Mouse (Mus musculus): ENCODE results near the gene Thsd7b. TPM values are rescaled to one million over a fixed set of nuclear protein-coding genes. Genes with fewer than 3 reads are reported as not detected.

Thsd7b gene
- polyA plus RNA-seq (2012; ENCODE audit: insufficient read depth, low replicate concordance), result 0.07 TPM in 1 of 2 replicates, not detected in the other

DNA sequence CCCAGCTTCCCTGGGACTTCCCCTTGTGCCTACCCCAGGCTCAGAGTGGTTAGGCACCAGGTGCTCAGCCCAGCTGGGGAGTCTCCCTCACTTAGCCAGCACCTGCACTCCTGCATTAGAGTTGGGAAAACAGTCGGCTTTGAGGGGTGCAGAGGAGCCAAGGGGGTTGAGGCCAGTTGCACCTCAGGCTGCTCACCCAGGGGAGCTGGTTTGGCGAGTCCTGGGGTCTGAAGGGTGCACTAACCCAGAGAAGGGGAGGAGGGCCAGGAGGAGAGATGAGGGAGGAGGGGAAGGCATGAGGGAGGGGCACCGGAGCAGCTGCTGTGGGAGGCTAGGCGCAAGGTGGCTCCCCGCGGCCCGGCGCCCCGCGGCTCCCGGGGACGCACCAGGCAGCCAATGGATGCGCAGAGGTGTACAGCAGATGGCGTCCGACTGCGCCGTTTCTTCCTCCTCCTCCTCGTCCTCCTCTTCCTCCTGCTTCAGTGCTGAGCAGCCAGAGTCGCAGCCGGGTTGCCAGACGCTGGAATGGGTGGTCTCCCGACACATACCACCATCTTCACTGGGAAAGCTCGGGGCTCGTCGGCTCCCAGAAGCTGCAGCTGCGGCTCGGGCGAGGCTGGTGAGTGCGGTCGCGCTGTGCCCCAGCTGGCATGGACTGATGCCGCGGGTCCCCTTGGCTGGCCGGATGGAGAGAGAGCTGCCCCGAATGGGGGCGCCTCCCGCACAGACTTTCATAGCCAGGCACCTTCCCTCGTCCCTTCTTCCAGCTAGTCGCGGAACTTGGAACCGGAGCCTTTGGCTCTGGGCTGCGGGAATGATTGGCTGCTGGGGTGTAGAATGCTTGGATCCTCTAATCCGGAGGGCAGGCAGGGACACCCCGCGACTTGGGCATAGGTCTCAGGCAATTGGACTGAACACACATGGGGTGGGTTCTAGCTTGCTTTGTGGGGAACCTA, at the start of gene Thsd7b:
Thsd7b (plus strand) TSS at position 321 of the 956 bp plus-strand sequence.
- H3K27me3 ChIP-seq (replicated peaks), result peaks cover 17% of the 10 kb centered on the region
- H3K36me3 ChIP-seq (replicated peaks; ENCODE audit: low read length), result no peaks in the 10 kb centered on the region
- H3K4me3 ChIP-seq (replicated peaks), result no peak within 1 kb of the TSS
- peaks cover 3% of the 10 kb centered on the region; the same call in 1 of the 2 replicates for H3K4me1 ChIP-seq
- peaks cover 3% of the 10 kb centered on the region; the same call in 1 of the 2 replicates for H3K9me3 ChIP-seq
- no peak for TF ChIP-seq FLI1 (IDR thresholded peaks at IDR 0.05; ENCODE audit: low read length)
- no peak for TF ChIP-seq GATA1 (IDR thresholded peaks at IDR 0.05; ENCODE audit: borderline replicate concordance, low read length)

DNA sequence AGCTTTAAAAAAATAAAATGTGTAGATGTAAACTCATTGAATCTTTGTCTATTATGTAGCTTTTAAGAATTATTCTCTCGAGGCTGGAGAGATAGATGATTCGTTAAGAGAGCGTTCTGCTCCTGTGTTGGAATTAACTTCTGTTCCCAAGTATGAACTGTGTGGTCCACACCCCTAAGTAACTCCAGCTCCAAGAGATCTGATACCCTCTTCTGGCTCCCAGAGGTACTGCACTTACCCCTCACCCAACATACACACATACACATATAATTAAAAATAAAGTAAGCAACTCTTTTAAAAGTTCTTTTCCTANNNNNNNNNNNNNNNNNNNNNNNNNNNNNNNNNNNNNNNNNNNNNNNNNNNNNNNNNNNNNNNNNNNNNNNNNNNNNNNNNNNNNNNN, 28.8 kb upstream of the Thsd7b start:
- no peak overlapping the region for H3K4me3 ChIP-seq (replicated peaks)
- TF ChIP-seq FLI1 (IDR thresholded peaks at IDR 0.05; ENCODE audit: low read length), result no peak
- no peak for TF ChIP-seq GATA1 (IDR thresholded peaks at IDR 0.05; ENCODE audit: borderline replicate concordance, low read length)
- H3K4me1 ChIP-seq, result no peaks in the 10 kb centered on the region
- no peaks in the 10 kb centered on the region for H3K36me3 ChIP-seq (replicated peaks; ENCODE audit: low read length)
- no peaks in the 10 kb centered on the region for H3K27me3 ChIP-seq (replicated peaks)
- H3K9me3 ChIP-seq, result no peaks in the 10 kb centered on the region

GRCm38 (mm10) chr1:129250704-129251443, 22.2 kb upstream of the Thsd7b start:
- no peak overlapping the region for H3K4me3 ChIP-seq (replicated peaks)
- H3K9me3 ChIP-seq, result no peaks in the 10 kb centered on the region
- TF ChIP-seq FLI1 (IDR thresholded peaks at IDR 0.05; ENCODE audit: low read length) (no peak), GATA1 (IDR thresholded peaks at IDR 0.05; ENCODE audit: borderline replicate concordance, low read length) (no peak)
- no peaks in the 10 kb centered on the region for H3K36me3 ChIP-seq (replicated peaks; ENCODE audit: low read length)
- no peaks in the 10 kb centered on the region for H3K27me3 ChIP-seq (replicated peaks)
- H3K4me1 ChIP-seq, result no peaks in the 10 kb centered on the region

DNA sequence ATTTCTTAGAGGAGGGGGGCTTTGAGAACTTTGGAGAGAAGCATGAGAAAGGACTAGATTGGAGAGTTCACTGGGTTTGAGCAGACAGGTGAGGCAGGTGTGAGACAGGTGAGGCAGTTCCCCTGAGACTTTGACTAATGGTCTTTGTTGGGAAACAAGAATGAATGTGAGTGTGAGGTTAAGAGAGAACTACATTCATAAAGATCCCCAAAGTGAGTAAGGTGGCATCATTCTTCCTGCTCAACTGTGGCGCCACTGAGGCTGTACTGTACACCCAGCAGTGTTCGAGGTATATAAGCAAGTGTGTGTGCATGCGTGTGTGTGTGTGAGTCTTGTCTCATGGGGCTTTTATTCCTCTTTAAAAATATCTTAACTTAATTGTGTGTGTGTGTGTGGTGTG, 6.4 kb upstream of the Thsd7b start:
- H3K27me3 ChIP-seq (replicated peaks), result no peaks in the 10 kb centered on the region
- TF ChIP-seq GATA1 (IDR thresholded peaks at IDR 0.05; ENCODE audit: borderline replicate concordance, low read length), result no peak
- no peak for TF ChIP-seq FLI1 (IDR thresholded peaks at IDR 0.05; ENCODE audit: low read length)
- no peak overlapping the region for H3K4me3 ChIP-seq (replicated peaks)
- no peaks in the 10 kb centered on the region for H3K9me3 ChIP-seq
- H3K4me1 ChIP-seq, result no peaks in the 10 kb centered on the region
- no peaks in the 10 kb centered on the region for H3K36me3 ChIP-seq (replicated peaks; ENCODE audit: low read length)

DNA sequence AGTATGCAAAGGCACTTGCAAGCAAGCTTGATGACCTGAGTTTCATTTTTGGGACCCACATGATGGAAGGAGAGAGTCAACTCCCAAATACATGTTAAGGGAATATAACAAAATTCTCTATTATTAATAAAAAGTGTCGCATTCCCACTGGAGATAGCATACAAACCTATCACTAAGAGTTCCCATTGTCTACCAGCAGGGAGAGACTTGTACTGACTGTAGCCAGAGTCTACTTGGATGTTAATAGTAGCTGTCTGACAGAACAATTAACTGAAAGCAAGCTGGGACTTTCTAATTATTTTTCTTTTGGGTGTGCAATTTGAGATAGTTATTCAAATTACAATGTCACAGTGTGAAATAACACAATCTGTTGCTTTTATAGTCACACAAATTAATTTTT, 31.1 kb downstream of the Thsd7b start:
- no peaks in the 10 kb centered on the region for H3K27me3 ChIP-seq (replicated peaks)
- H3K4me3 ChIP-seq (replicated peaks), result no peak overlapping the region
- no peaks in the 10 kb centered on the region for H3K9me3 ChIP-seq
- H3K36me3 ChIP-seq (replicated peaks; ENCODE audit: low read length), result no peaks in the 10 kb centered on the region
- H3K4me1 ChIP-seq, result no peaks in the 10 kb centered on the region
- TF ChIP-seq GATA1 (IDR thresholded peaks at IDR 0.05; ENCODE audit: borderline replicate concordance, low read length) (no peak), FLI1 (IDR thresholded peaks at IDR 0.05; ENCODE audit: low read length) (no peak)

- no peaks in the 10 kb centered on the region for H3K36me3 ChIP-seq (replicated peaks; ENCODE audit: low read length)
- TF ChIP-seq GATA1 (IDR thresholded peaks at IDR 0.05; ENCODE audit: borderline replicate concordance, low read length) (no peak), FLI1 (IDR thresholded peaks at IDR 0.05; ENCODE audit: low read length) (no peak)
- no peaks in the 10 kb centered on the region for H3K27me3 ChIP-seq (replicated peaks)
- no peaks in the 10 kb centered on the region for H3K4me1 ChIP-seq
- H3K4me3 ChIP-seq (replicated peaks), result no peak overlapping the region
- no peaks in the 10 kb centered on the region for H3K9me3 ChIP-seq
Measured at GRCm38 (mm10) chr1:129324388-129324787, 51.3 kb downstream of the Thsd7b start.

DNA sequence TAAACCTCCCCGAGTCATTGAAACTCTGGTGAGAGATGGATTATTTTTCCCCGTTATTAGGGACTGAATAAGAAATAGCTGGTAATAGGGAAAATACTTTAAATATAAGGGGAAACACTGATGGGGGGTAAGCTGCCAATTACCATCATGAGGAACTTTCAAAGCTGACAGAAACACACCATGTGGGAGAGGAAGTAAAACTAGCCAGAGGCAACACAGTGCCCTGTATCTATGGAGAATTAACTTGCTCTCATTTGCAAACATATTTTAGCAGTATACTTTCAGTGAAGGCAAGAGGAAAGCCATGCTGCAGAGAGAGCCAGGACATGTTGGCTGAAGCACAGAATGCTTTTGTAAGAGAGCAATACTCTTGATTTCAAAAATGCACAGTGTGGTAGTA, 51.7 kb downstream of the Thsd7b start:
- H3K27me3 ChIP-seq (replicated peaks), result no peaks in the 10 kb centered on the region
- TF ChIP-seq GATA1 (IDR thresholded peaks at IDR 0.05; ENCODE audit: borderline replicate concordance, low read length), result no peak
- no peak for TF ChIP-seq FLI1 (IDR thresholded peaks at IDR 0.05; ENCODE audit: low read length)
- H3K36me3 ChIP-seq (replicated peaks; ENCODE audit: low read length), result no peaks in the 10 kb centered on the region
- H3K4me3 ChIP-seq (replicated peaks), result no peak overlapping the region
- no peaks in the 10 kb centered on the region for H3K4me1 ChIP-seq
- no peaks in the 10 kb centered on the region for H3K9me3 ChIP-seq

GRCm38 (mm10) chr1:129356631-129357030, 83.5 kb downstream of the Thsd7b start:
- H3K36me3 ChIP-seq (replicated peaks; ENCODE audit: low read length), result no peaks in the 10 kb centered on the region
- no peaks in the 10 kb centered on the region for H3K4me1 ChIP-seq
- no peak overlapping the region for H3K4me3 ChIP-seq (replicated peaks)
- H3K27me3 ChIP-seq (replicated peaks), result no peaks in the 10 kb centered on the region
- 0 out of 2 replicates have a peak, but pooled peaks cover 2% of the 10 kb centered on the region for H3K9me3 ChIP-seq
- TF ChIP-seq GATA1 (IDR thresholded peaks at IDR 0.05; ENCODE audit: borderline replicate concordance, low read length) (no peak), FLI1 (IDR thresholded peaks at IDR 0.05; ENCODE audit: low read length) (no peak)

DNA sequence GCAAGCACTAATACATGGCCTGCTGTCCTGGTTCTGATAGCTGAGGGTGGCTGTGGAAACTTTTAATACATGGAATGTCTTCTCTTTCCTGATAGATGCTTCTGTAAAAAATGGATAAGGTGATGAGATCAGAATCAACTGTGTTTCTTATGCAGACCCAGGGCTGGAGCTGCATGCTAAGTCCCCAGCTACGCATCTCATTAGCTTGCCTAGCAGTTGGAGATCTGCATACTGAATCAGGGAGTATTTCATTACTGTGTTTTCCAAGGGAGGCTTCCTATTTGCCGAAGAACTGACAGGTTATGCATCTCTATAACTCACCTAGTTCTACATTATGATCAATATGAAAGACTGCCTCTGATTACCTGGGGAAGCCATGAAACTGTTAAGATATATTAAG, 84.3 kb downstream of the Thsd7b start:
- no peaks in the 10 kb centered on the region for H3K27me3 ChIP-seq (replicated peaks)
- no peaks in the 10 kb centered on the region for H3K4me1 ChIP-seq
- no peak overlapping the region for H3K4me3 ChIP-seq (replicated peaks)
- 0 out of 2 replicates have a peak, but pooled peaks cover 2% of the 10 kb centered on the region for H3K9me3 ChIP-seq
- no peaks in the 10 kb centered on the region for H3K36me3 ChIP-seq (replicated peaks; ENCODE audit: low read length)
- TF ChIP-seq GATA1 (IDR thresholded peaks at IDR 0.05; ENCODE audit: borderline replicate concordance, low read length), result no peak

DNA sequence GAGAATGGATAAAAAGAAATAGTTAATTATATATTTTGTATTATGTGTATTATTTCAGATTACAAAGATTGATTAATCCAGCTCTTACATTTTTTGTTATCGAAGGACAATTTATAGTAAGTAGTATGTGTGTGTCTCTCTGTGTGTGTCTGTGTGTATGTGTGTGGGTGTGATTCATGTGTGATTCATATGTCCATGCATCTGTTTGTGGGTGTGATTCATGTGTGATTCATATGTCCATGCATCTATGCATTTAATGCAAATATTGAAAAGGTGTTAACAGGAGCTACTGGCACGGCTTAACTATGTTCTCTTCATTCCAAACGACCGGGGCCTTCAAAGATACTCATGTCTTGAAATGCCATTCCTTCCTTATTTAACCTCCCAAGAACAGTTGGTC, 90.3 kb downstream of the Thsd7b start:
- Histone ChIP-seq H3K4me1 (no peaks in the 10 kb centered on the region), H3K4me3 (replicated peaks) (no peak overlapping the region), H3K27me3 (replicated peaks) (no peaks in the 10 kb centered on the region), H3K9me3 (no peaks in the 10 kb centered on the region), H3K36me3 (replicated peaks; ENCODE audit: low read length) (no peaks in the 10 kb centered on the region)
- no peak for TF ChIP-seq GATA1 (IDR thresholded peaks at IDR 0.05; ENCODE audit: borderline replicate concordance, low read length)
